Mouse (Mus musculus) testis, adult 2 months (tissue): ENCODE measurements around the gene Ube2q1.

Source experiments
- CTCF ChIP-seq: fragments of 200-500 bp; IDR thresholded peaks from 2 replicates; pipeline ENCODE4 v1.5.1; 2012; ENCODE audit warnings: low read depth, mild to moderate bottlenecking, inconsistent platforms, low read length, moderate library complexity; ENCODE audit not compliant: control insufficient read depth, insufficient read depth, insufficient replicate concordance
- POLR2A ChIP-seq: fragments of 200-500 bp; IDR thresholded peaks from 2 replicates; pipeline ENCODE4 v1.6.1; 2012; ENCODE audit warnings: low read depth, mild to moderate bottlenecking, inconsistent platforms, low read length, moderate library complexity; ENCODE audit not compliant: control insufficient read depth

- TF ChIP-seq CTCF: peak; percentile 84; the same call in 1 of the 2 replicates
- TF ChIP-seq POLR2A: no peak
These were observed 11.8 kb downstream of the Ube2q1 start for GRCm38 (mm10) chr3:89784991-89785753.
